ENCODE assay signal across 8 mouse cellular contexts in the genomic region with DNA sequence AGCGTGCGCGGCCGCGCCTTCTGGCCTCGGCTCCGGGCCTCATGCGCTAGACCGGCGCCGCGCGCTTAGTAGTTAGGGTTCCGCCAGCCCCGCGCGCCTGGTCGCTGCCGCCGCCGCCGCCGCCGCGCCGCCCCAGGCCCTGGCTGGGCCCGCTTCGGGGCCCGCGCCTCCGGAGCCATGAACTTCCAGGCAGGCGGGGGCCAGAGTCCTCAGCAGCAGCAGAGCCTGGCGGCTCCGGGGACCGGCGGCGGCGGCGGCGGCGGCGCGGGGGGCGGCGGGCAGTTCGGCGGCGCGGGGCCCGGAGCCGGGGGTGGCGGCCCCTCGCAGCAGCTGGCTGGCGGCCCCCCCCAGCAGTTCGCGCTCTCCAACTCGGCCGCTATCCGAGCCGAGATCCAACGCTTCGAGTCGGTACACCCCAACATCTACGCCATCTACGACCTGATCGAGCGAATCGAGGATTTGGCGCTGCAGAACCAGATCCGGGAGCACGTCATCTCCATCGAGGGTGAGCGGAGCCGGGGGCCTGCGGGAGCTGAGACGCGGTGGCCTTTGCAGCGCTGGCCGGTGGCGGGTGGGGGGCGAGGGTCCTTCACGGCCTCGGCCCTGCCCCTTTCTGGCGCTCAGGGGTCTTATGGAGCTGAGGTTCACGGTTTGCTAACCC. TPM values are rescaled to one million over a fixed set of nuclear protein-coding genes. Genes with fewer than 3 reads are reported as not detected.
A peak's percentile ranks its signal among the peaks of the same experiment; 100 is the strongest.
DNase-seq lines count a peak whose midpoint lies in the region; ATAC-seq and TF ChIP-seq lines count a peak whose summit lies in the region.

A gene (plus strand): TSS at position 148 of the 661 bp plus-strand sequence.

- peak within 1 kb of the TSS; percentile 62 for H3K4me3 ChIP-seq in embryonic fibroblast, embryonic 13.5 days (ENCODE audit: insufficient read depth, low read length)
- peak within 1 kb of the TSS; percentile 79 to 88 for H3K4me3 ChIP-seq in heart, embryonic 14.5 days (ENCODE audit: control insufficient read depth in 1 of 2, insufficient read depth in 1 of 2, low read depth in 1 of 2, low read length in 2 of 2)

- DNase-seq in embryo, embryonic 10 days (ENCODE audit: low spot score), result peak; percentile 59
- DNase-seq in embryo, embryonic 10.5 days (ENCODE audit: low spot score), result no peak
- peak; percentile 64 for DNase-seq in adrenal gland, postnatal 14 days
- DNase-seq in layer of hippocampus, postnatal 10 days (ENCODE audit: low spot score in 2 of 2), result peak; percentile 55 to 62
- peak; percentile 37 for DNase-seq in lung, postnatal 14 days
- DNase-seq in right cerebral cortex, postnatal 25 days, result peak; percentile 52

- peak within 1 kb of the TSS; percentile 95 for H3K4me2 ChIP-seq in heart, embryonic 14.5 days (ENCODE audit: low read length)

- peak within 1 kb of the TSS; percentile 48 for H3K27ac ChIP-seq in embryonic fibroblast, embryonic 13.5 days (ENCODE audit: insufficient read depth, low read length)
- H3K27ac ChIP-seq in heart, embryonic 14.5 days (replicated peaks in 1 of 2; ENCODE audit: control insufficient read depth in 1 of 2, insufficient read depth in 1 of 2, low read depth in 2 of 2, low read length in 2 of 2), result peak within 1 kb of the TSS; percentile 88 to 92

- H3K4me1 ChIP-seq in embryonic fibroblast, embryonic 13.5 days (ENCODE audit: control insufficient read depth, insufficient read depth, low read length), result peaks cover 11% of the 10 kb centered on the region
- peaks cover 21 to 42% of the 10 kb centered on the region in 2 experiments for H3K4me1 ChIP-seq in heart, embryonic 14.5 days (ENCODE audit: control insufficient read depth in 2 of 2, insufficient read depth in 2 of 2, low read length in 2 of 2)

- H3K9me3 ChIP-seq in heart, embryonic 14.5 days (ENCODE audit: control insufficient read depth, low read length), result no peaks in the 10 kb centered on the region

- no peaks in the 10 kb centered on the region for H3K27me3 ChIP-seq in heart, embryonic 14.5 days (ENCODE audit: control insufficient read depth, insufficient read depth, low read length)

- peak within 1 kb of the TSS; percentile 96 for H3K9ac ChIP-seq in heart, embryonic 14.5 days (ENCODE audit: low read length)

- no peak for TF ChIP-seq CTCF in embryonic fibroblast, embryonic 13.5 days (IDR thresholded peaks at IDR 0.05; ENCODE audit: borderline replicate concordance, insufficient read depth, low read length)

- no peaks in the 10 kb centered on the region for H3K36me3 ChIP-seq in heart, embryonic 14.5 days (ENCODE audit: control insufficient read depth, insufficient read depth, low read length)

- WGBS in heart, embryonic 14.5 days, result under 1% methylated on average over 74 of the region's 85 CpGs

- ATAC-seq in heart, embryonic 14.5 days (ENCODE audit: insufficient number of reproducible peaks, insufficient read depth, low FRiP score, low read depth), result peak; percentile 1; the same call in 1 of the 2 replicates

- TF ChIP-seq POLR2A in embryonic fibroblast, embryonic 13.5 days (IDR thresholded peaks at IDR 0.05; ENCODE audit: low read depth, low read length), result no peak

RNA-seq across cellular contexts. Expression of the gene that starts here (rescaled TPM):
- total RNA-seq in adrenal gland, postnatal 14 days (2021), result 64.0 and 72.0 TPM in 2 replicates
- 31.2 and 38.7 TPM in 2 replicates for polyA plus RNA-seq in embryonic fibroblast, embryonic 13.5 days (2011; ENCODE audit: insufficient read length, low read depth, missing spikeins)
- polyA plus RNA-seq in heart, embryonic 14.5 days (2014; fragmentation: Nextera tagmentation; extraction: Ambion mirVana), result 36.7 and 38.7 TPM in 2 replicates
- total RNA-seq in layer of hippocampus, postnatal 10 days (2021), result 100 to 1,000 TPM; 511 to 516 TPM
